Mouse (Mus musculus) lung, postnatal 0 days (tissue): ENCODE measurements around the gene Plrg1.

Experiments
- CTCF ChIP-seq: IDR thresholded peaks from 2 replicates; pipeline ENCODE4 v1.5.1; 2016; ENCODE audit warnings: antibody characterized with exemption, mild to moderate bottlenecking
- EP300 ChIP-seq: IDR thresholded peaks from 2 replicates; pipeline ENCODE4 v1.6.1; 2016; ENCODE audit warnings: antibody characterized with exemption, mild to moderate bottlenecking, control low read depth

- TF ChIP-seq CTCF: no peak
- TF ChIP-seq EP300: no peak
Measured at GRCm38 (mm10) chr3:83012636-83013035, 42.7 kb upstream of the Plrg1 start.
